Mouse (Mus musculus): Measurements from ENCODE around the gene Max.

DNA sequence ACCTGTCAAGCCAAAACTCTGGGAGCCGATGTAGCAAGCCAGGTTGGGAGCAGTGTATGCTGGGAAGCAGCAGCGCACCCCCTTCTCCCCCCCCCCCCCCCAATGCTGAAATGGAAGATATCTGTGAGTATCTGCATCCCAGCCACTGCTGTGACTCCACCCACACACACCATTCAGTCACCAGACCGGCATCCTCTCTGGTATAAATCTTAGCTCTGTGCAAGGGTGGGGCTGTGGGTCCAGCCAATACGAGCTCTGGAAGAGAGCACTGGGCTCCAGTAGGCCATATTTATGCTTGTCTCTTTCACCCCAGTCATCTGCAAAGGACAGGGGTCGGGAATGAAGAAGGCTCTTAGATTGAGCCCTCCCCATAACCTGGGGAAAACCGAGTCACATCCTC is 41.6 kb downstream of the Max start:
- TF ChIP-seq CTCF (IDR thresholded peaks at IDR 0.05 in 2 of 3, conservative IDR thresholded peaks at IDR 0.05 in 1 of 3; ENCODE audit: control insufficient read depth in 1 of 3, insufficient read depth in 1 of 3, low read depth in 2 of 3, low read length in 3 of 3, poor library complexity in 1 of 3, severe bottlenecking in 1 of 3) (no peak), POLR2A (IDR thresholded peaks at IDR 0.05; ENCODE audit: control insufficient read depth in 1 of 2, insufficient read depth in 1 of 2, low read depth in 1 of 2, low read length in 2 of 2, poor library complexity in 1 of 2) (no peak), GABPA (IDR thresholded peaks at IDR 0.05; ENCODE audit: low read depth, low read length) (no peak), GATA1 (IDR thresholded peaks at IDR 0.05; ENCODE audit: low read depth, low read length) (no peak), E2F4 (IDR thresholded peaks at IDR 0.05; ENCODE audit: borderline replicate concordance, low read depth, low read length) (no peak), RAD21 (IDR thresholded peaks at IDR 0.05; ENCODE audit: low read depth, low read length) (no peak), USF2 (IDR thresholded peaks at IDR 0.05; ENCODE audit: borderline replicate concordance in 1 of 2, insufficient read depth in 1 of 2, low read depth in 1 of 2, low read length in 2 of 2) (no peak), SIN3A (IDR thresholded peaks at IDR 0.05; ENCODE audit: low read length) (no peak), ELF1 (IDR thresholded peaks at IDR 0.05; ENCODE audit: low read depth, low read length) (no peak), ZC3H11A (IDR thresholded peaks at IDR 0.05; ENCODE audit: low read depth, low read length) (no peak), CHD2 (IDR thresholded peaks at IDR 0.05; ENCODE audit: low read length) (no peak), MAFK (IDR thresholded peaks at IDR 0.05; ENCODE audit: borderline replicate concordance, low read depth, low read length) (no peak), EP300 (IDR thresholded peaks at IDR 0.05; ENCODE audit: low read depth in 1 of 2, low read length in 2 of 2) (no peak), USF1 (IDR thresholded peaks at IDR 0.05; ENCODE audit: low read depth, low read length) (no peak)

Data from MEL (cell line).